Mouse (Mus musculus): ENCODE measurements around the gene Cdkn2a. TPM values are rescaled to one million over a fixed set of nuclear protein-coding genes. Genes with fewer than 3 reads are reported as not detected.

Cdkn2a gene
- polyA plus RNA-seq, 1 experiment, result 13.3 TPM

DNA sequence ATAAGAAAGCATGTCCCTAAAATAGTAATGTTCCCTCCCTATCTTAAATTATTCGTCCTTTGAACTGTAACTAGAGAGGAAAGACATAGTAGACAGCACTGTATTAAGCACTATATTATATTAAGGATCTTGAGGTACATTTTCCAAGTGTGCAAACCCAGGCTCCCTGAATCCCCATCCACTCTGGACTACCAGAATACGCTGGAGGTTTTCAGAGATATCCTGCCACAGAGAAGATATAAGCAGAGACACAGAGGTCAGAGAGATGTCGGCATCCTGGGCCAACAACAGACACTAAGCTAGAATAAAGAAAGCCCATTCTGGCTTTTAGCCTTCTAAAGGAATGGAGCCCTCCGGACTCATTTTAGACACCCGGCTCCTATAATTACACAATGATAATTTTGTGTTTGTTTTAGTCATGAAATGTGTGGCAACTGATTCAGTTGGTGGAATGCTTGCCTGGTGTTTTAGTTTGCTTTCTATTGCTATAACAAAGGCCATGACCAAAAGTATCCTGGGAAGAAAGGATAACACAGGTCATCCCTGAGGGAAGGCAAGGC is 17.0 kb downstream of the Cdkn2a start:
- Histone ChIP-seq H3K4me3 (ENCODE audit: control insufficient read depth, low read depth, low read length) (no peak overlapping the region), H3K27ac (ENCODE audit: control insufficient read depth, insufficient read depth, low read depth, low read length) (no peak overlapping the region), H3K4me1 (ENCODE audit: control insufficient read depth, insufficient read depth, low read length) (peaks cover 20% of the 10 kb centered on the region), H3K27me3 (ENCODE audit: control insufficient read depth, insufficient read depth, low read length) (no peaks in the 10 kb centered on the region; the same call in 1 of the 2 replicates), H3K36me3 (ENCODE audit: control insufficient read depth, insufficient read depth, low read length) (no peaks in the 10 kb centered on the region)
- TF ChIP-seq CTCF (IDR thresholded peaks at IDR 0.05; ENCODE audit: control insufficient read depth, insufficient read depth, insufficient replicate concordance, low read depth, low read length) (no peak), POLR2A (IDR thresholded peaks at IDR 0.05; ENCODE audit: control insufficient read depth, low read depth, low read length) (no peak)

DNA sequence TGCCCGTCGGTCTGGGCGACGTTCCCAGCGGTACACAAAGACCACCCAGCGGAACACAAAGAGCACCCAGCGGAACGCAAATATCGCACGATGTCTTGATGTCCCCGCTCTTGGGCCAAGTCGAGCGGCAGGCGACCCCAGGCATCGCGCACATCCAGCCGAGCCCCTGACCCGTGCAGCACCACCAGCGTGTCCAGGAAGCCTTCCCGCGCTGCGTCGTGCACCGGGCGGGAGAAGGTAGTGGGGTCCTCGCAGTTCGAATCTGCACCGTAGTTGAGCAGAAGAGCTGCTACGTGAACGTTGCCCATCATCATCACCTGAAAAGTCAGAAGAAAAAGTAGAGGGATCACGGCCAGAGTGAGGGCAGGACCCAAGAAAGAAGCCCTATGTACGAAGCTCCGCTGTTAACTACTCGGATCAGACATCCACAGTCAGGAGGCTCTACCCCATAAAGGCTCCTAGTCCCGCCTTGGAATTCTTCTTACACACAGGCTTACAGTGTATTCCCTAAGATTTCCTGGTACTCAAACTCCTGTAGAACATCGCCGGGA is 17.7 kb downstream of the Cdkn2a start:
- no peak overlapping the region for H3K4me3 ChIP-seq (ENCODE audit: control insufficient read depth, low read depth, low read length)
- TF ChIP-seq POLR2A (IDR thresholded peaks at IDR 0.05; ENCODE audit: control insufficient read depth, low read depth, low read length) (no peak), CTCF (IDR thresholded peaks at IDR 0.05; ENCODE audit: control insufficient read depth, insufficient read depth, insufficient replicate concordance, low read depth, low read length) (no peak)
- no peaks in the 10 kb centered on the region for H3K36me3 ChIP-seq (ENCODE audit: control insufficient read depth, insufficient read depth, low read length)
- no peaks in the 10 kb centered on the region; the same call in 1 of the 2 replicates for H3K27me3 ChIP-seq (ENCODE audit: control insufficient read depth, insufficient read depth, low read length)
- H3K27ac ChIP-seq (ENCODE audit: control insufficient read depth, insufficient read depth, low read depth, low read length), result no peak overlapping the region
- H3K4me1 ChIP-seq (ENCODE audit: control insufficient read depth, insufficient read depth, low read length), result peaks cover 15% of the 10 kb centered on the region

- TF ChIP-seq POLR2A (IDR thresholded peaks at IDR 0.05; ENCODE audit: control insufficient read depth, low read depth, low read length) (no peak), CTCF (IDR thresholded peaks at IDR 0.05; ENCODE audit: control insufficient read depth, insufficient read depth, insufficient replicate concordance, low read depth, low read length) (no peak)
- no peak overlapping the region for H3K4me3 ChIP-seq (ENCODE audit: control insufficient read depth, low read depth, low read length)
- no peaks in the 10 kb centered on the region for H3K36me3 ChIP-seq (ENCODE audit: control insufficient read depth, insufficient read depth, low read length)
- no peaks in the 10 kb centered on the region; the same call in 1 of the 2 replicates for H3K27me3 ChIP-seq (ENCODE audit: control insufficient read depth, insufficient read depth, low read length)
- peaks cover 14% of the 10 kb centered on the region for H3K4me1 ChIP-seq (ENCODE audit: control insufficient read depth, insufficient read depth, low read length)
- H3K27ac ChIP-seq (ENCODE audit: control insufficient read depth, insufficient read depth, low read depth, low read length), result no peak overlapping the region
Measured at GRCm38 (mm10) chr4:89275811-89276584, 18.5 kb downstream of the Cdkn2a start.

- no peak overlapping the region for H3K4me3 ChIP-seq (ENCODE audit: control insufficient read depth, low read depth, low read length)
- H3K36me3 ChIP-seq (ENCODE audit: control insufficient read depth, insufficient read depth, low read length), result no peaks in the 10 kb centered on the region
- H3K27ac ChIP-seq (ENCODE audit: control insufficient read depth, insufficient read depth, low read depth, low read length), result no peak overlapping the region
- TF ChIP-seq POLR2A (IDR thresholded peaks at IDR 0.05; ENCODE audit: control insufficient read depth, low read depth, low read length), result no peak
- no peak for TF ChIP-seq CTCF (IDR thresholded peaks at IDR 0.05; ENCODE audit: control insufficient read depth, insufficient read depth, insufficient replicate concordance, low read depth, low read length)
- H3K27me3 ChIP-seq (ENCODE audit: control insufficient read depth, insufficient read depth, low read length), result no peaks in the 10 kb centered on the region; the same call in 1 of the 2 replicates
- peaks cover 14% of the 10 kb centered on the region for H3K4me1 ChIP-seq (ENCODE audit: control insufficient read depth, insufficient read depth, low read length)
Measured at GRCm38 (mm10) chr4:89274829-89275548, 19.5 kb downstream of the Cdkn2a start.

DNA sequence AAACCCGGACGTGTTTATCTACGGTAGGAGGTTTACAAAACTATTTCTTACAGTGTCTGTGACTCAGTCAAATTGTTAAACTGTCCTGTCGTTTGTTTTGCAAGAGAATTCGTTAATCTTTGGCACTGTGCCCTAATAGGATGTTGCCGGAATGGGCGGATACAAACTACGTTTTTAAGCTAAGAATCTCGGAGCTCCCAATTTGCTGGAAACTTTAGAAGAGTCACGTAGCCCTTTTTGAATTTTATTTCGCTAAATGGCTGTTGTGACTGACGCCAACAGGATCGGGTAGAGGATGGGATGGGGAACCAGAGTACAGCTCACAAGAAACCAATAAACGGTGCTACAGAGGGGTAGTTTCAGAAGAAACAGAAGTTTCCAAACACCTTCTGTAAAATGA is 20.4 kb downstream of the Cdkn2a start:
- H3K27me3 ChIP-seq (ENCODE audit: control insufficient read depth, insufficient read depth, low read length), result no peaks in the 10 kb centered on the region; the same call in 1 of the 2 replicates
- peaks cover 14% of the 10 kb centered on the region for H3K4me1 ChIP-seq (ENCODE audit: control insufficient read depth, insufficient read depth, low read length)
- H3K27ac ChIP-seq (ENCODE audit: control insufficient read depth, insufficient read depth, low read depth, low read length), result no peak overlapping the region
- no peak overlapping the region for H3K4me3 ChIP-seq (ENCODE audit: control insufficient read depth, low read depth, low read length)
- TF ChIP-seq CTCF (IDR thresholded peaks at IDR 0.05; ENCODE audit: control insufficient read depth, insufficient read depth, insufficient replicate concordance, low read depth, low read length) (no peak), POLR2A (IDR thresholded peaks at IDR 0.05; ENCODE audit: control insufficient read depth, low read depth, low read length) (no peak)
- H3K36me3 ChIP-seq (ENCODE audit: control insufficient read depth, insufficient read depth, low read length), result no peaks in the 10 kb centered on the region

DNA sequence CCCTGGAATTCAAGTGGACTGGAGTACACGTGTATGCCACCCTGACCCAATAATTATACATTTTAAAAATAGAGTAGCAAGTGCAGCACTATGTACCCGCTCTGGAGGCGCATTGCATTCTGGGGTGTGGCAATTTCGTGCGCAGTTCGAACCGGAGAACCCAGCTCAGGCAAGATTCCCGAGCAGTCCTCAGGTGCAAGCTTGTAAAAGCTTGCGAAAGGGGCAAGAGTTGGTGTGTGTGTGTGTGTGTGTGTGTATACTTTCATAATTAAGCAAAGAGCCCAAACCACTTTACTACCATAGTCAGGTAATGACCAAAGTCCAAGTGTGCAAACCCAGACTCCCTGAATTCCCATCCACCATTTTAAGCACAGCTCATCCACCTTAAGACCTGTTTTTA is 20.9 kb downstream of the Cdkn2a start:
- H3K27me3 ChIP-seq (ENCODE audit: control insufficient read depth, insufficient read depth, low read length), result no peaks in the 10 kb centered on the region; the same call in 1 of the 2 replicates
- H3K27ac ChIP-seq (ENCODE audit: control insufficient read depth, insufficient read depth, low read depth, low read length), result no peak overlapping the region
- peak overlapping the region; percentile 71 for H3K4me3 ChIP-seq (ENCODE audit: control insufficient read depth, low read depth, low read length)
- H3K36me3 ChIP-seq (ENCODE audit: control insufficient read depth, insufficient read depth, low read length), result no peaks in the 10 kb centered on the region
- no peak for TF ChIP-seq CTCF (IDR thresholded peaks at IDR 0.05; ENCODE audit: control insufficient read depth, insufficient read depth, insufficient replicate concordance, low read depth, low read length)
- TF ChIP-seq POLR2A (IDR thresholded peaks at IDR 0.05; ENCODE audit: control insufficient read depth, low read depth, low read length), result no peak
- H3K4me1 ChIP-seq (ENCODE audit: control insufficient read depth, insufficient read depth, low read length), result peaks cover 14% of the 10 kb centered on the region
